Mouse (Mus musculus): ENCODE results near the gene Rasl11b. TPM values are rescaled to one million over a fixed set of nuclear protein-coding genes. Genes with fewer than 3 reads are reported as not detected.

The Rasl11b gene
- polyA plus RNA-seq, 1 experiment from 2014 or later, result 96.5 TPM

DNA sequence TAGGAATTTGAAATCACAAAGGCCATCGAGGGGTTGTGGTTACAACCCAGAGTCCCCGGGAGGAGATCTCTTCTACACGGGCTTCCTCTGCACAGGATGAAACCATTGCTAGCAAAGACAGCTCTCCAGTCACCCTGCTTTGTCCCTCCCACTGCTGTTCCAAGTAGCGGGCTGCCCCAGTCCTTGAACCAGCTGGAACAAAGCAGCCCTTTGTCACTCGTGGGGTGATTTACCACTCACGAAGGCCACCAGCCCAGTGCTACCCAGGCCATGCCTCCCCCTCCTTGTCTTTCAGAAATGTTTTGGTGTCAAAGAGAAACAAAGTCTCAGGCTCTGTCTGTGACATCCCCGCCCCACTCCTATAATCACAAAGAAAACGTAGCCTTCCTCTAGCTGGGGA, 10.4 kb downstream of the Rasl11b start:
- Histone ChIP-seq H3K27ac (no peak overlapping the region), H3K4me2 (ENCODE audit: low read length) (no peak overlapping the region), H3K27me3 (ENCODE audit: insufficient read depth, low read length) (no peaks in the 10 kb centered on the region), H3K36me3 (ENCODE audit: insufficient read depth, low read length) (no peaks in the 10 kb centered on the region), H3K4me1 (replicated peaks; ENCODE audit: insufficient read depth, low read length) (peaks cover 17% of the 10 kb centered on the region; the same call in 1 of the 2 replicates), H3K9ac (ENCODE audit: low read depth, low read length) (no peak overlapping the region), H3K9me3 (replicated peaks; ENCODE audit: low read length) (no peaks in the 10 kb centered on the region; the same call in 1 of the 2 replicates), H3K4me3 (replicated peaks; ENCODE audit: low read depth, low read length) (no peak overlapping the region)
- no peak for ATAC-seq (replicated peaks; ENCODE audit: low FRiP score, low read depth)
- DNase-seq (ENCODE audit: low spot score), result no peak
- TF ChIP-seq CTCF (IDR thresholded peaks at IDR 0.05; ENCODE audit: low read depth), result no peak
- WGBS, result 27% methylated on average over 8 of the region's 8 CpGs

- H3K36me3 ChIP-seq (ENCODE audit: insufficient read depth, low read length), result no peaks in the 10 kb centered on the region
- 72% methylated on average over 7 of the region's 7 CpGs for WGBS
- H3K27me3 ChIP-seq (ENCODE audit: insufficient read depth, low read length), result no peaks in the 10 kb centered on the region
- H3K4me3 ChIP-seq (replicated peaks; ENCODE audit: low read depth, low read length), result no peak overlapping the region
- H3K9ac ChIP-seq (ENCODE audit: low read depth, low read length), result no peak overlapping the region
- H3K27ac ChIP-seq, result peak overlapping the region; percentile 28; the same call in 1 of the 2 replicates
- H3K4me2 ChIP-seq (ENCODE audit: low read length), result no peak overlapping the region
- peaks cover 17% of the 10 kb centered on the region; the same call in 1 of the 2 replicates for H3K4me1 ChIP-seq (replicated peaks; ENCODE audit: insufficient read depth, low read length)
- no peaks in the 10 kb centered on the region; the same call in 1 of the 2 replicates for H3K9me3 ChIP-seq (replicated peaks; ENCODE audit: low read length)
- ATAC-seq (replicated peaks; ENCODE audit: low FRiP score, low read depth), result no peak
- no peak for TF ChIP-seq CTCF (IDR thresholded peaks at IDR 0.05; ENCODE audit: low read depth)
- DNase-seq (ENCODE audit: low spot score), result no peak
Measured at GRCm38 (mm10) chr5:74206038-74206437, 11.0 kb downstream of the Rasl11b start.

- no peak for TF ChIP-seq CTCF (IDR thresholded peaks at IDR 0.05; ENCODE audit: low read depth)
- H3K9me3 ChIP-seq (replicated peaks; ENCODE audit: low read length), result no peaks in the 10 kb centered on the region; the same call in 1 of the 2 replicates
- no peak overlapping the region for H3K4me3 ChIP-seq (replicated peaks; ENCODE audit: low read depth, low read length)
- no peaks in the 10 kb centered on the region for H3K27me3 ChIP-seq (ENCODE audit: insufficient read depth, low read length)
- whole genome bisulfite sequencing, result 48% methylated on average over 7 of the region's 7 CpGs
- H3K36me3 ChIP-seq (ENCODE audit: insufficient read depth, low read length), result no peaks in the 10 kb centered on the region
- ATAC-seq (replicated peaks; ENCODE audit: low FRiP score, low read depth), result peak; percentile 83
- H3K9ac ChIP-seq (ENCODE audit: low read depth, low read length), result no peak overlapping the region
- H3K4me1 ChIP-seq (replicated peaks; ENCODE audit: insufficient read depth, low read length), result peaks cover 17% of the 10 kb centered on the region; the same call in 1 of the 2 replicates
- H3K4me2 ChIP-seq (ENCODE audit: low read length), result no peak overlapping the region
- peak overlapping the region; percentile 28; the same call in 1 of the 2 replicates for H3K27ac ChIP-seq
- DNase-seq (ENCODE audit: low spot score), result peak; percentile 78
Measured at GRCm38 (mm10) chr5:74206649-74207048, 11.6 kb downstream of the Rasl11b start.

DNA sequence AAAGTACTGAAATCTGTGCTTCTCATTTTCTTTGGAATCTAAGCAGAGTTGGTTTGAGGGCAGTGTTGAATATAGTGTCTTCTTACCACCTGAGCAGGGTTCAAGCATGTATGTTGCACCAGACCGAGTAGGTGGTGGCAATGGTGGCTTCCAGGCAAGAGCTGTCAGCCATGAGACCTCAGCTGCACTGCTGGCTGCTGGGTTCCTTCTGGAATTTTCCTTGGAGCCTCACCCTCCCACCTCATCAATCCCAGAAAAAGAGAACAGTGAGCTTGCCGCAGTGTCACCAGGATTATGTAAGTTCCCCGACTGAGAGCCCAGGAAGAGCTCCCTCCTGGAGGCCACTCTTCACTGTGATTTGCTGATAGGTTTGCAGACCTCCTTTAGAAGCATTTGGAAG, 12.1 kb downstream of the Rasl11b start:
- Histone ChIP-seq H3K27me3 (ENCODE audit: insufficient read depth, low read length) (no peaks in the 10 kb centered on the region), H3K4me1 (replicated peaks; ENCODE audit: insufficient read depth, low read length) (peaks cover 17% of the 10 kb centered on the region; the same call in 1 of the 2 replicates), H3K27ac (peak overlapping the region; percentile 61), H3K9ac (ENCODE audit: low read depth, low read length) (no peak overlapping the region), H3K9me3 (replicated peaks; ENCODE audit: low read length) (no peaks in the 10 kb centered on the region; the same call in 1 of the 2 replicates), H3K36me3 (ENCODE audit: insufficient read depth, low read length) (no peaks in the 10 kb centered on the region), H3K4me2 (ENCODE audit: low read length) (no peak overlapping the region), H3K4me3 (replicated peaks; ENCODE audit: low read depth, low read length) (no peak overlapping the region)
- ATAC-seq (replicated peaks; ENCODE audit: low FRiP score, low read depth) (no peak), DNase-seq (ENCODE audit: low spot score) (no peak)
- WGBS, result 57% methylated on average over 3 of the region's 3 CpGs
- no peak for TF ChIP-seq CTCF (IDR thresholded peaks at IDR 0.05; ENCODE audit: low read depth)

DNA sequence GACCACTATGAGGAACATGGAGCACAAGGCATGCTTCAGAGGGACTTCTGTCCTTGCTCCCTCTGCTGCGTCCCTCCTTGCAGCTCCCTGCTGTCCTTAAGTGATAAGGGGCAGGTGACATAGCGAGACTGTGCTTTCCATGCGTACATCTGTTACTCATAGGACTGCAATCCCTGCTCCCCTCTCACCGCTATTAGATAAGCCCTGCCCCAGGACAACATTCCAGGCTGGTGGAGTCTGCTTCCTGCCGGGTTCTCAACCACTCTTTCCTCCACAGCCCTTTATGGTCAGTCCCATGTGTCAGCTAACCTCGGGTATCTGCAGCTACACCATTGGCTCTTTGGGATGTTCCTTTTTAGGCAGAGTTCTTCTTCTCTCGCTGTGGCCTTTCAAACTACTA, 13.4 kb downstream of the Rasl11b start:
- no peak overlapping the region for H3K9ac ChIP-seq (ENCODE audit: low read depth, low read length)
- peaks cover 17% of the 10 kb centered on the region; the same call in 1 of the 2 replicates for H3K4me1 ChIP-seq (replicated peaks; ENCODE audit: insufficient read depth, low read length)
- no peak for TF ChIP-seq CTCF (IDR thresholded peaks at IDR 0.05; ENCODE audit: low read depth)
- no peak for ATAC-seq (replicated peaks; ENCODE audit: low FRiP score, low read depth)
- no peaks in the 10 kb centered on the region for H3K27me3 ChIP-seq (ENCODE audit: insufficient read depth, low read length)
- H3K4me2 ChIP-seq (ENCODE audit: low read length), result no peak overlapping the region
- H3K4me3 ChIP-seq (replicated peaks; ENCODE audit: low read depth, low read length), result no peak overlapping the region
- 53% methylated on average over 7 of the region's 7 CpGs for WGBS
- no peaks in the 10 kb centered on the region for H3K9me3 ChIP-seq (replicated peaks; ENCODE audit: low read length)
- DNase-seq (ENCODE audit: low spot score), result no peak
- H3K27ac ChIP-seq, result no peak overlapping the region
- no peaks in the 10 kb centered on the region for H3K36me3 ChIP-seq (ENCODE audit: insufficient read depth, low read length)

DNA sequence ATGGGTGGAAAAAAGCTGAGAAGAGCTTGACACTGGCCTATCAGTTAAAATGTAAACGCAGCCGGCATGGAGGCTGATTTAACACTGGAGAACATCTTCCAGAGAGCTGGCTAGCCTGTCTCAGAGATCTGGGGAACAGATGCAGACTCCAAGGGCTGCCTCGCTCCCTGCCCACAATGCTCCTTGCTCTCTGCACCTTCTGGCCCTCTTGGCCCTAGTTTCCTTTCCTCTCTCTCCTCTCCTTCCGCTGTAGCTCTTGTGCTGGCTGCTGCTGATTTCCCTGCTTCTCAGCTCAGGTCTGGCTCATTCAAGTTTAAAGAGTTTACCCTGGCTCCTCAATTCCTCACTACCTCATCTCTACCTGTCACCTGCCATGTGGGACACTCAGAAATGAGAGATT, 14.6 kb downstream of the Rasl11b start:
- WGBS, result 68% methylated on average over 4 of the region's 4 CpGs
- DNase-seq (ENCODE audit: low spot score), result no peak
- Histone ChIP-seq H3K9me3 (replicated peaks; ENCODE audit: low read length) (no peaks in the 10 kb centered on the region), H3K36me3 (ENCODE audit: insufficient read depth, low read length) (no peaks in the 10 kb centered on the region), H3K4me1 (replicated peaks; ENCODE audit: insufficient read depth, low read length) (peaks cover 19% of the 10 kb centered on the region; the same call in 1 of the 2 replicates), H3K27me3 (ENCODE audit: insufficient read depth, low read length) (no peaks in the 10 kb centered on the region), H3K4me2 (ENCODE audit: low read length) (no peak overlapping the region), H3K9ac (ENCODE audit: low read depth, low read length) (no peak overlapping the region), H3K4me3 (replicated peaks; ENCODE audit: low read depth, low read length) (no peak overlapping the region), H3K27ac (no peak overlapping the region)
- no peak for ATAC-seq (replicated peaks; ENCODE audit: low FRiP score, low read depth)
- no peak for TF ChIP-seq CTCF (IDR thresholded peaks at IDR 0.05; ENCODE audit: low read depth)

- no peak overlapping the region for H3K4me3 ChIP-seq (replicated peaks; ENCODE audit: low read depth, low read length)
- H3K27me3 ChIP-seq (ENCODE audit: insufficient read depth, low read length), result no peaks in the 10 kb centered on the region
- H3K36me3 ChIP-seq (ENCODE audit: insufficient read depth, low read length), result no peaks in the 10 kb centered on the region
- 73% methylated on average over 11 of the region's 11 CpGs for WGBS
- no peak overlapping the region for H3K9ac ChIP-seq (ENCODE audit: low read depth, low read length)
- H3K27ac ChIP-seq, result no peak overlapping the region
- DNase-seq (ENCODE audit: low spot score) (no peak), ATAC-seq (replicated peaks; ENCODE audit: low FRiP score, low read depth) (no peak)
- H3K4me2 ChIP-seq (ENCODE audit: low read length), result no peak overlapping the region
- no peaks in the 10 kb centered on the region for H3K9me3 ChIP-seq (replicated peaks; ENCODE audit: low read length)
- no peak for TF ChIP-seq CTCF (IDR thresholded peaks at IDR 0.05; ENCODE audit: low read depth)
- peaks cover 21% of the 10 kb centered on the region for H3K4me1 ChIP-seq (replicated peaks; ENCODE audit: insufficient read depth, low read length)
Measured at GRCm38 (mm10) chr5:74211346-74211745, 16.3 kb downstream of the Rasl11b start.
